ENCODE assay signal across 25 mouse cellular contexts in genomic region chr19:42602576-42602975, GRCm38 (mm10). TPM values are rescaled to one million over a fixed set of nuclear protein-coding genes. Genes with fewer than 3 reads are reported as not detected.
DNase-seq lines count a peak whose midpoint lies in the region; ATAC-seq and TF ChIP-seq lines count a peak whose summit lies in the region.
"Had no signal": no experiment of that assay in that cellular context is flagged by ENCODE, and none has a peak within 500 bp of the region (broad histone marks: within the 10 kb centered on the region; RNA-seq: fewer than 3 reads in every experiment).

No protein-coding gene starts in this region.

- H3K4me3 ChIP-seq in liver, postnatal 0 days (ENCODE audit: low read depth, low read length): no peak overlapping the region
- H3K4me3 ChIP-seq in liver, embryonic 11.5 days (ENCODE audit: low read depth, low read length): no peak overlapping the region
- no peak overlapping the region for H3K4me3 ChIP-seq in intestine, embryonic 15.5 days (replicated peaks)
- H3K4me3 ChIP-seq: embryonic facial prominence, embryonic 12.5 days; embryonic facial prominence, embryonic 15.5 days; gastrocnemius, adult 2 months; heart, embryonic 12.5 days; heart, embryonic 15.5 days; hindbrain, embryonic 12.5 days had no signal

- no peaks in the 10 kb centered on the region for H3K9me3 ChIP-seq in liver, postnatal 0 days (ENCODE audit: low read length)
- H3K9me3 ChIP-seq in liver, embryonic 11.5 days (ENCODE audit: control insufficient read depth, low read length): no peaks in the 10 kb centered on the region
- no peaks in the 10 kb centered on the region for H3K9me3 ChIP-seq in intestine, embryonic 15.5 days
- H3K9me3 ChIP-seq: embryonic facial prominence, embryonic 12.5 days; embryonic facial prominence, embryonic 15.5 days; heart, embryonic 12.5 days; heart, embryonic 15.5 days; hindbrain, embryonic 12.5 days had no signal

- H3K4me2 ChIP-seq in liver, postnatal 0 days (ENCODE audit: low read depth, low read length): no peak overlapping the region
- H3K4me2 ChIP-seq in liver, embryonic 11.5 days: no peak overlapping the region
- no peak overlapping the region for H3K4me2 ChIP-seq in intestine, embryonic 15.5 days (replicated peaks)
- H3K4me2 ChIP-seq: embryonic facial prominence, embryonic 12.5 days; embryonic facial prominence, embryonic 15.5 days; heart, embryonic 12.5 days; heart, embryonic 15.5 days; hindbrain, embryonic 12.5 days had no signal

- peak; percentile 38; the same call in 1 of the 2 replicates for ATAC-seq in liver, postnatal 0 days
- no peak for ATAC-seq in liver, embryonic 11.5 days (replicated peaks; ENCODE audit: low FRiP score)
- ATAC-seq in intestine, embryonic 15.5 days: peak; percentile 76
- no peak for ATAC-seq in inflammation-experienced regulatory T-cells, adult 6 months
- ATAC-seq: activated CD4-positive, CD25-positive, alpha-beta regulatory T cell, adult 4 months; forebrain, embryonic 14.5 days; forebrain, postnatal 0 days; hindbrain, embryonic 16.5 days had no signal

- no peak for TF ChIP-seq EP300 in liver, postnatal 0 days (IDR thresholded peaks at IDR 0.05; ENCODE audit: low read depth)

- no peaks in the 10 kb centered on the region for H3K4me1 ChIP-seq in liver, postnatal 0 days (ENCODE audit: insufficient read depth)
- H3K4me1 ChIP-seq in liver, embryonic 11.5 days (replicated peaks; ENCODE audit: control insufficient read depth, insufficient read depth, low read length): no peaks in the 10 kb centered on the region
- no peaks in the 10 kb centered on the region for H3K4me1 ChIP-seq in intestine, embryonic 15.5 days (replicated peaks)
- H3K4me1 ChIP-seq: embryonic facial prominence, embryonic 12.5 days; embryonic facial prominence, embryonic 15.5 days; heart, embryonic 12.5 days; heart, embryonic 15.5 days had no signal

- no peak overlapping the region for H3K9ac ChIP-seq in liver, postnatal 0 days (replicated peaks)
- H3K9ac ChIP-seq in liver, embryonic 11.5 days (ENCODE audit: low read depth, low read length): no peak overlapping the region
- H3K9ac ChIP-seq in intestine, embryonic 15.5 days: no peak overlapping the region
- H3K9ac ChIP-seq: embryonic facial prominence, embryonic 12.5 days; embryonic facial prominence, embryonic 15.5 days; forebrain, postnatal 0 days; heart, embryonic 12.5 days; heart, embryonic 15.5 days; hindbrain, embryonic 12.5 days had no signal

- 38% methylated on average over 8 of the region's 8 CpGs for WGBS in liver, postnatal 0 days (ENCODE audit: insufficient replicate concordance)
- WGBS in liver, embryonic 11.5 days: 62% methylated on average over 8 of the region's 8 CpGs
- WGBS in intestine, embryonic 15.5 days: 61% methylated on average over 8 of the region's 8 CpGs

- H3K27me3 ChIP-seq in liver, postnatal 0 days (ENCODE audit: insufficient read depth, low read length): no peaks in the 10 kb centered on the region
- H3K27me3 ChIP-seq in liver, embryonic 11.5 days (replicated peaks; ENCODE audit: control insufficient read depth, insufficient read depth, low read length): peaks cover 5% of the 10 kb centered on the region; the same call in 1 of the 2 replicates
- H3K27me3 ChIP-seq in intestine, embryonic 15.5 days (replicated peaks): no peaks in the 10 kb centered on the region
- H3K27me3 ChIP-seq: embryonic facial prominence, embryonic 12.5 days; embryonic facial prominence, embryonic 15.5 days; hindbrain, embryonic 12.5 days had no signal

- peak; percentile 80 for DNase-seq in heart, adult 11 months
- DNase-seq in heart, postnatal 4 days: no peak
- DNase-seq in liver, postnatal 0 days: no peak
- DNase-seq in liver, embryonic 11.5 days (ENCODE audit: low spot score): no peak
- DNase-seq: adrenal gland, adult 8-10 months; adrenal gland, postnatal 25 days; cerebellum, adult 11-12 months; cerebellum, adult 8-10 months; cerebellum, postnatal 14 days; forebrain, postnatal 0 days; gastrocnemius, adult 2 months; gastrocnemius, postnatal 14 days; heart, adult 18-20 months; heart, postnatal 10 days; heart, postnatal 36 days had no signal

- H3K27ac ChIP-seq in liver, postnatal 0 days (ENCODE audit: low read depth): no peak overlapping the region
- H3K27ac ChIP-seq in liver, embryonic 11.5 days (ENCODE audit: low read depth, low read length): no peak overlapping the region
- no peak overlapping the region for H3K27ac ChIP-seq in intestine, embryonic 15.5 days
- H3K27ac ChIP-seq: embryonic facial prominence, embryonic 12.5 days; embryonic facial prominence, embryonic 15.5 days; gastrocnemius, adult 2 months; heart, embryonic 15.5 days; hindbrain, embryonic 12.5 days had no signal

- no peak for TF ChIP-seq CTCF in liver, postnatal 0 days (IDR thresholded peaks at IDR 0.05; ENCODE audit: low read depth)

- no peaks in the 10 kb centered on the region for H3K36me3 ChIP-seq in liver, postnatal 0 days (replicated peaks; ENCODE audit: insufficient read depth, low read length)
- no peaks in the 10 kb centered on the region for H3K36me3 ChIP-seq in liver, embryonic 11.5 days (ENCODE audit: control insufficient read depth, insufficient read depth, low read length)
- H3K36me3 ChIP-seq in intestine, embryonic 15.5 days: no peaks in the 10 kb centered on the region
- H3K36me3 ChIP-seq: embryonic facial prominence, embryonic 12.5 days; embryonic facial prominence, embryonic 15.5 days; heart, embryonic 12.5 days; heart, embryonic 15.5 days; hindbrain, embryonic 12.5 days had no signal

RNA-seq across cellular contexts. Expression of gene Loxl4, which starts 10.0 kb away (rescaled TPM):
- total RNA-seq in heart, postnatal 4 days (2021): 1 to 10 TPM; 1.9 TPM
- 0.05 and 0.13 TPM in 2 replicates for polyA plus RNA-seq in liver, postnatal 0 days (2015; fragmentation: Nextera tagmentation; extraction: Ambion mirVana)
- 0.16 and 0.18 TPM in 2 replicates for polyA plus RNA-seq in liver, embryonic 11.5 days (2014; fragmentation: Nextera tagmentation; extraction: Ambion mirVana)
- polyA plus RNA-seq in intestine, embryonic 15.5 days (2015; fragmentation: Nextera tagmentation; extraction: Ambion mirVana): 1.6 and 1.9 TPM in 2 replicates
- under 1 TPM; 0.15 to 0.38 (median 0.17) TPM for polyA plus RNA-seq in inflammation-experienced regulatory T-cells, adult 6 months (2017; shearing (Covaris generic))

Comparison
In these comparisons a context has a peak if more than half of its experiments do, and no peak if none do; other contexts are left out.
1. ATAC-seq: peak in liver, postnatal 0 days (single experiment) and intestine, embryonic 15.5 days (single experiment); none in liver, embryonic 11.5 days (single experiment) and inflammation-experienced regulatory T-cells, adult 6 months (single experiment).